Mouse (Mus musculus): ENCODE data around the gene Plac9b. TPM values are rescaled to one million over a fixed set of nuclear protein-coding genes. Genes with fewer than 3 reads are reported as not detected.

The Plac9b gene
- total RNA-seq (2023): not detected

DNA sequence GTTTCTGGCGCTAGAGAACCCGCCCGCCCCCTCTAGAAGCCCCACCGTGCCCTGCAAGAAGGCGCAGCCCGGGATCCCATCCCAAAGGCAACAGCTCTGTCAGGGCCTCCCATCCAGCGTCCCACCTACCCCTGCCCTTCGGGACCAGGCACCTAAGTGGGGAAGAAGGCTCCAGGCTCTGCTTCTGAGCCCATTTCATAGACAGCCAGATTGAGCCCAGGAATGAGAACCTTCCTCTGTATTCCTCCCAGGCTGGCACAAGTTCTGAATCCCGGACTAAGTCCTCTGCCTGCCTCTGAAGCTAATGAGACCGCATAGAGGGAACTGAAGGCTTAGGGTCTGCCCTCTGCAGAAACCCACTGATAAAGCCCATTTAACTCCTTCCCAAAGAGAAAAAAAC, at the start of gene Plac9b:
Plac9b (minus strand) TSS at position 101 of the 400 bp plus-strand sequence.

DNA sequence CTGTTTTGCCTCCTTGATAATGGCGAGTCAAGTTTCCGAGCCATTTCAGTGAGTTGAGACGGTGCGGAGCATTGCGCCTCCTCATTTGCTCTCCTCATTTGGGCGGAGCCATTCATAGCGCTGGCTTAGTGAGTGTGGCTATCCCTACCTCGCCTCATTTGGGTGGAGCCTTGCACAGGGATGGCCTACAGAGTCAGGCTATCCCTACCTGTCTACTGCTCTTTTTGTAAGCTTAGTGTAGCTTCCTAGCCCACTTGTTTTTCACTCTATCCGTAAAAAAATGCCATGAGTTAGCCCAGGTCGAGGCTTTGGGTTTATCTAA, 24.6 kb upstream of the Plac9b start, which contains the start of gene Tmem254b:
Tmem254b (minus strand) TSS at position 116 of the 322 bp plus-strand sequence.

DNA sequence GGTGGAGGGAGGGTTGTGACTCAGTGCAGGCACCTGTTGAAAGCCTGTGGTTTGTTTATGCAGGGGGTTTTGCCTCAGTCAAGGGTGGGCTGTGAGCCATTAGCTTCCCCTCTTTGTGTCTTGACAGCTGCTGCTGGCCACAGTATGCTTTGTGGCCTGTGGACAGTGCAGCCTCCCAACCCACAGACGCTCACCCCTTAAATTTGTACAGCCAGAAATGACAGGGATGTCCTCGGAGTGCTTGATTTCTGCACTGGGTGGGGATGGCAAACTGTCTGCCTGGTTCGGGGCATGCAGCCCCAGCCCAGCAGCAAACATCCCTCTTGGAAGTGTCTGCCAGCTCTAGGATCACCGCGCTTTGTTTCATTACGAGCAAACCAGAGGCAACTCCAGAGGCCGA, 64.1 kb downstream of the Plac9b start, which contains the start of gene Duxbl2:
Duxbl2 (plus strand) TSS at position 200 of the 400 bp plus-strand sequence.

Other genes with a start within 250 kb of the Plac9b start
- not detected for gene Cphx1, start 244.2 kb downstream of the Plac9b start, total RNA-seq (2023)
- not detected for gene Duxbl1, start 203.9 kb downstream of the Plac9b start, total RNA-seq (2023)
- gene Gm9780, start 139.8 kb downstream of the Plac9b start, total RNA-seq (2023): not detected
- gene Tmem254c, start 115.1 kb downstream of the Plac9b start, total RNA-seq (2023): 10 to 100 TPM in 1 of 2 experiments, 1 to 10 TPM in 1; 9.5 to 14.1 TPM
- gene Cphx2, start 101.0 kb downstream of the Plac9b start, total RNA-seq (2023): not detected
- not detected for gene Cphx3, start 100.2 kb downstream of the Plac9b start, total RNA-seq (2023)
- gene Duxbl2, start 64.1 kb downstream of the Plac9b start, total RNA-seq (2023): not detected
- gene Tmem254b, start 24.6 kb upstream of the Plac9b start, total RNA-seq (2023): 1 to 10 TPM in 1 of 2 experiments, not detected in 1; 8.1 TPM
- not detected for gene Duxbl3, start 75.5 kb upstream of the Plac9b start, total RNA-seq (2023)